Mouse (Mus musculus): ENCODE measurements around the gene Letmd1. TPM values are rescaled to one million over a fixed set of nuclear protein-coding genes. Genes with fewer than 3 reads are reported as not detected.
A peak's percentile ranks its signal among the peaks of the same experiment; 100 is the strongest.
"Not testable (repeated sequence)": the region's sequence is repeated elsewhere in the genome, so short reads cannot be mapped to it uniquely, and the experiment has no call there.

Gene Letmd1
- 44.1 and 47.3 TPM in 2 replicates for polyA plus RNA-seq (2016; fragmentation: Nextera tagmentation; extraction: Ambion mirVana)

- Histone ChIP-seq H3K4me1 (peaks cover 31% of the 10 kb centered on the region), H3K27me3 (ENCODE audit: low read depth, poor library complexity, severe bottlenecking) (no peaks in the 10 kb centered on the region), H3K27ac (replicated peaks) (peak within 1 kb of the TSS; percentile 93), H3K9me3 (replicated peaks) (no peaks in the 10 kb centered on the region), H3K4me3 (peak within 1 kb of the TSS; percentile 91), H3K36me3 (peaks cover 30% of the 10 kb centered on the region)
- peak; percentile 88 for DNase-seq (ENCODE audit: low spot score)
- 3% methylated on average over 84 of the region's 84 CpGs for WGBS
Observed at GRCm38 (mm10) chr15:100468295-100469188, at the start of gene Letmd1. Gene Letmd1 (plus strand): TSS chr15:100469023.

DNA sequence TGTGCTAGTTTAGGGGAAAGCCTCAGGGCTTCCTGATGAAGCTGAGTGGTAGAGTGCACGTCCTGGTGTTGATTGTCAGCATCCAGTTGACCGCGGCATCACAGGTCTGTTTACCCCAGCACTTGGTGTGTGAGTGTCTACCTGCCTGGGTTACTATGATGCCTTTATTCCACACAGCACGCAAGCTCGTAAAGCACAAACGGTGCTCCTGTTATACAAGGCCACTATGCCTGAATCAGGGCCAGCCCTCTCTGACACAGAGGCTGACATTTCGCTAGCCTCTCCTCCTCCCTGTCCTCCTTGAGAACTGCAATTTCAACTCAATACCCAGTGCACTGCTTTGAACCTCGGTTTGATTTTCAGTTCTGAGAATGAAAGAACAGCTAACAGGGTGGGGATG is 49.5 kb upstream of the Letmd1 start:
- H3K27ac ChIP-seq (replicated peaks), result peak overlapping the region; percentile 13; the same call in 1 of the 2 replicates
- H3K4me3 ChIP-seq, result no peak overlapping the region
- H3K27me3 ChIP-seq (ENCODE audit: low read depth, poor library complexity, severe bottlenecking), result peaks cover 12% of the 10 kb centered on the region
- peaks cover 3% of the 10 kb centered on the region; the same call in 1 of the 2 replicates for H3K36me3 ChIP-seq
- 83% methylated on average over 8 of the region's 8 CpGs for WGBS
- H3K9me3 ChIP-seq (replicated peaks), result no peaks in the 10 kb centered on the region
- DNase-seq (ENCODE audit: low spot score), result no peak
- peaks cover 47% of the 10 kb centered on the region for H3K4me1 ChIP-seq

DNA sequence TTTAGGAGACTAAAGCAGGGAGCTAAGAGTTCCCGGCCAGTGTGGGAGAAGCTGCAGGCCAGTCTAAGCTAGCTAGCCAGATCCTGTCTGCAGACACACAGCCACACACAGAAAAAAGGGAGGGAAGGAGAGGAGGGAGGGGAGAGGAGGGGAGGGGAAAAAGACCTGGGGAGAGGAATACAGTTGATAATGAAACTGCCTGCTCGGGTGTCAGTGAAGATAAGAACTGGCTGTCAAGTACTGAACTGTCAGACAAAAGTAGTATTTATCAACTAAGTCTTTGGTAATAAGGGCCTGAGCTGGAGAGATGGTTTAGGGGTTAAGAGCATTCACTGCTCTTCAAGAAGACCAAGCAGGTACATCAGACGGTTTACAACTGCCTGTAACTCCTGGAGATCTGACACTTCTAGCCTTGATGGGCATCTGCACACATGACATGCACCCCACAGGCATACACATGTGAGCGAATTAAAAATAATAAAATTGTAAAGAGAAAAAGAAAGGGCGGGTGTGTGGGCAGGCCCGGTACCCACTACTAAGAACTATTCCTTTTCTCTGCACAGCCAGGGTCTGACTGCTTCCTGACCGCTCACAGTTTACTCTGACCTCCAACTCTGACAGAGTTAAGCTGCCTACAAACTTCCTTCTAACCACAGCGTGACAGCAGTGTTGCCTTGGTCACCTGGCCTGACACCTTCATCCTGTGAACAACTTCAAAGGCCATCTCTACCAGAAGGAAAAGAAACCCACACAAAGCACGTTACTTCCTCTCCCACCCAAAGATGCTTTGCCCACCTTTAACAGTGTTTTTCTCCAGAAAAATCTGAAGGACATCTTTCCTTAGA is 48.7 kb upstream of the Letmd1 start:
- H3K9me3 ChIP-seq (replicated peaks), result no peaks in the 10 kb centered on the region
- H3K36me3 ChIP-seq, result peaks cover 3% of the 10 kb centered on the region; the same call in 1 of the 2 replicates
- no peak for DNase-seq (ENCODE audit: low spot score)
- peaks cover 47% of the 10 kb centered on the region for H3K4me1 ChIP-seq
- 77% methylated on average over 9 of the region's 9 CpGs for WGBS
- no peak overlapping the region for H3K4me3 ChIP-seq
- H3K27me3 ChIP-seq (ENCODE audit: low read depth, poor library complexity, severe bottlenecking), result peaks cover 20% of the 10 kb centered on the region
- H3K27ac ChIP-seq (replicated peaks), result 0 out of 2 replicates have a peak overlapping the region, but pooled peaks have one; percentile 13

DNA sequence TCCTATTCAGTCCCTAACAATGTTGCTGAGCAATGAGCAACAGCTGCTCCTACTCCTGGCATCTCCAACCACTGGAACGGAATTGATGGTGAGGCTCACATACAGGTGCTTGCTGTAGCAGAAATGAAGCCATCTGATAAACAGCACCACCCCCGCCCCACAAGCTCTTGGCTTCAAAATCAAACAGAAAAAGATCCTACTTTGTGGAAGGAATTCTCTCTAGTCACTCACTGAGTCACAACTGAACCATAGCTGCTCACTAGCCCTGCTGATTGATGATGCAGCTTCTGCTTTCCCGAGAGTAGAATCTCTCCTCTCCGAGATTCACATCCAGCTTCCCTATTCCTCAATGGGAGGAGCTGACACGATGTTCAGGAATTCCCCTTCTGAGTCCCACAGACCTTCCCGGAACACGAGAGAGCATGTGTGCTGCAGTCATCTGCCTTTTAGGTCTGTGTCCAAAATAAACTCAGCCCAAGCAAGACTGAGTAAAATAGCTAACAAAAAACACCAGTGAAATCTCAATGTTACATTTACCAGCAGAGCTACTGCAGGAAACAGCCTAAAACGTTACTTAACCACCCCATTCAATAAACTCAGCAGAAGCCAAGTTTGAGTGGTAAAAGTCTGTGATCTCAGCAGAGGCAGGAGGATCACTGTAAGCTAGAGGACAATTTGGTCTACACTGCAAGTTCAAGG is 47.6 kb upstream of the Letmd1 start:
- Histone ChIP-seq H3K27ac (replicated peaks) (no peak overlapping the region), H3K4me3 (peak overlapping the region; percentile 88), H3K36me3 (no peaks in the 10 kb centered on the region), H3K9me3 (replicated peaks) (no peaks in the 10 kb centered on the region), H3K27me3 (ENCODE audit: low read depth, poor library complexity, severe bottlenecking) (peaks cover 31% of the 10 kb centered on the region), H3K4me1 (peaks cover 47% of the 10 kb centered on the region)
- DNase-seq (ENCODE audit: low spot score), result no peak
- WGBS, result 57% methylated on average over 8 of the region's 8 CpGs

DNA sequence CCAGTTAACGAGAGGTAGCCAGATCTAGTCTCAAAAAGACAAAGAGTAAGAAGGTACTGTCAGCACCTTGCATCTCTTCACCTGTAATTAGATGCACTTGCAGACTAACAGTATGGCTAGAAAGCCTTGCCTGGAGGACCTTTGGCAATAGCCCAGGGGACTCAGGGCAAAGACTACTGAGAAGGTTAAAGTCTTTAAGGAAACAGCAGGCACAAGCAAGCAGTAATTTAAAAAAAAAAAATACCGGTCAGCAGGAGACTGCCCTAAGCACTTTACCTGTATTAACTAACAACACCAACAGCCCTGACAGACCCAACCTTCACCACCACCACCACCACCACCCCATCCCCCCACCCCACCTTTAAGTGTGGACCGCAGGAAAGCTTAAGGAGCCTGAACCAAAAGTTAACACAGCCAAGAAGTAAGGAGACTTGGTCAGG is 47.0 kb upstream of the Letmd1 start, which contains the start of gene Gm5475:
Gene Gm5475 (plus strand): TSS at position 390 of the 440 bp plus-strand sequence.
- Histone ChIP-seq H3K4me3 (peak within 1 kb of the TSS; percentile 88), H3K4me1 (peaks cover 47% of the 10 kb centered on the region), H3K27ac (replicated peaks) (peak within 1 kb of the TSS; percentile 92), H3K27me3 (ENCODE audit: low read depth, poor library complexity, severe bottlenecking) (peaks cover 35% of the 10 kb centered on the region)
- not testable (repeated sequence) for DNase-seq (ENCODE audit: low spot score); H3K36me3 ChIP-seq; H3K9me3 ChIP-seq (replicated peaks)
- 28% methylated on average over 3 of the region's 3 CpGs for WGBS

DNA sequence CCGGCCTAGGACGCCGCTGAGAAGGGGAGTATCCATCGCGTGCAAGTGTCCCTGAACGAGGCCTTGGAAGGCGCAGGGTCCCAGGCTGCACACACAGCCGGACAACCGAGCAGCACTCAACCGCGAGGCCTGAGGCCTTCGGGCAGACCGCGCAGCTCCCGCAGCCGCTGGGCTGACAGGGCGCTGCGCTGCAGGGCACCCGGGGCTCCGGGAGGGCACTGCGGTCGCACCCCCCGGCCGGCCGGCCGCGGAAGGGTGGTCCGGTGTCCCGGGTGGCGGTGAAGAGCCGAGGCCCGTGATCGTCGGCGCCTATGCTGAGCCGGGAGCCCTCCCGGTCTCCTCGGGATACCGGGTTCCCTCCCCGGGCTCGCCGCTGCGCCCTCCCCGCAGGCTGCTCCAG is 46.3 kb upstream of the Letmd1 start:
- 0% methylated on average over 44 of the region's 44 CpGs for WGBS
- peaks cover 47% of the 10 kb centered on the region for H3K4me1 ChIP-seq

GRCm38 (mm10) chr15:100422899-100423860 is 45.6 kb upstream of the Letmd1 start:
- Histone ChIP-seq H3K4me1 (peaks cover 45% of the 10 kb centered on the region), H3K27me3 (ENCODE audit: low read depth, poor library complexity, severe bottlenecking) (peaks cover 35% of the 10 kb centered on the region), H3K4me3 (peak overlapping the region; percentile 88), H3K36me3 (no peaks in the 10 kb centered on the region), H3K27ac (replicated peaks) (peak overlapping the region; percentile 92), H3K9me3 (replicated peaks) (no peaks in the 10 kb centered on the region)
- peak; percentile 98 for DNase-seq (ENCODE audit: low spot score)
- WGBS, result 1% methylated on average over 63 of the region's 65 CpGs

More for the DNA sequence above, 46.3 kb upstream of the Letmd1 start:
- Histone ChIP-seq H3K36me3 (no peaks in the 10 kb centered on the region), H3K27ac (replicated peaks) (peak overlapping the region; percentile 92), H3K27me3 (ENCODE audit: low read depth, poor library complexity, severe bottlenecking) (peaks cover 35% of the 10 kb centered on the region), H3K4me3 (peak overlapping the region; percentile 88), H3K9me3 (replicated peaks) (no peaks in the 10 kb centered on the region)
- no peak for DNase-seq (ENCODE audit: low spot score)

DNA sequence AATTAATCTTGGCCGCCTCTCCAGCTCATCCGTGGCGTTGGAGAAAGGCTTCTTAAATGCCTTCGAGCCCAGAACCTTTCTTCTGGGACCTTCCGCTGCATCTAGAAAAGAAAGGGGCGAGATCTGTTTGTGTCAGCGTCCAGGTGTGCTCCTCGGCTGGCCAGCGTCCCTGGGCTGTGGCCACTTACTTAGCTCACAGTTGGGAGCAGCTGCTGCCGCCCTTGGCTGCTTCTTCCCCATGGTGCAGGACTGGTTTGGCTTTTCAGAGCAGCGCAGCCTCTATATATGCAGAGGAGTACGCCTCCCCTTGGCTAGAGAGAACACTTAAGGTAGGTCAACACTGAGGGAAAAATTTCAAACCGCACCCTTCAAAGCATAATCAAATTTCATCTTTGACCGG is 44.9 kb upstream of the Letmd1 start:
- peak overlapping the region; percentile 88 for H3K4me3 ChIP-seq
- no peaks in the 10 kb centered on the region for H3K9me3 ChIP-seq (replicated peaks)
- H3K36me3 ChIP-seq, result no peaks in the 10 kb centered on the region
- H3K27ac ChIP-seq (replicated peaks), result no peak overlapping the region
- peaks cover 35% of the 10 kb centered on the region for H3K27me3 ChIP-seq (ENCODE audit: low read depth, poor library complexity, severe bottlenecking)
- WGBS, result 4% methylated on average over 14 of the region's 14 CpGs
- H3K4me1 ChIP-seq, result peaks cover 44% of the 10 kb centered on the region
- DNase-seq (ENCODE audit: low spot score), result peak; percentile 37

DNA sequence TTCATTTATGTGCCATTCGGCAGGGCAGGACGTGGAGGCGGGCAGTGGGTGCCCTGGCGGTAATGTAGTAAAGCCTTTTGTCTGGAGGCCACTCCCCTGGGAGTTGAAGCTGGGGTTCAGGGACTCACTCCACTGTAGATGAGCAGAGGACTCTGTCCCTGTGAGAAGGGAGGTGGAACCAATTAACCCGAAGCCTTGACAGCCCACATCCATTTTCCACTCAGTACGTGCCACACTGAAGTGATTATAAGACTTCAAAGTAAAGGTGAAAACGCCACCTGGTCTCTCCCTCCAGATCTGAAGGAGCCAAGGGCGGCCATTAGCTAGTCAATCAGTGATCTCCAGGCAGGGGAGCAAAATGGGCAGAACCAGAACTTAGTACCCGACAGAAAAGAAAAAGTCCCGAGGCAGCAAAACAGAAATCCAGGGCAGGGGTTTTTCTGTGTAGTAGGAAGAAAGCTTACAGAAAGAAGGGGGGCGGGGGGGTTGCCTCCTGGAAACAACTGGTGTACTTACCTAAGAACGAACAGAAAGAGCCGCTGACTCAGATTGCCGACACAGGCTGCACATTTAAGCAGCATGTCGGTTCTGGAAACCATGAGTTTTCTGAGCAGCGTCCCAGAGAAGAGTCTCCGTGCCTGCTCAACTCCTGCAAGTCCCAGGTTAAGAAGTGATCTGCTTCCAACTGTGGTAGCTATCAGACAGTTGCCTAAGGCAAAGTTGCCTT is 44.3 kb upstream of the Letmd1 start, which contains the start of gene Slc11a2:
Gene Slc11a2 (minus strand): TSS at position 677 of the 727 bp plus-strand sequence.
- Histone ChIP-seq H3K27me3 (ENCODE audit: low read depth, poor library complexity, severe bottlenecking) (peaks cover 35% of the 10 kb centered on the region), H3K4me1 (peaks cover 40% of the 10 kb centered on the region), H3K27ac (replicated peaks) (no peak within 1 kb of the TSS), H3K36me3 (no peaks in the 10 kb centered on the region), H3K9me3 (replicated peaks) (no peaks in the 10 kb centered on the region), H3K4me3 (peak within 1 kb of the TSS; percentile 88)
- DNase-seq (ENCODE audit: low spot score), result no peak
- WGBS, result 33% methylated on average over 17 of the region's 17 CpGs

DNA sequence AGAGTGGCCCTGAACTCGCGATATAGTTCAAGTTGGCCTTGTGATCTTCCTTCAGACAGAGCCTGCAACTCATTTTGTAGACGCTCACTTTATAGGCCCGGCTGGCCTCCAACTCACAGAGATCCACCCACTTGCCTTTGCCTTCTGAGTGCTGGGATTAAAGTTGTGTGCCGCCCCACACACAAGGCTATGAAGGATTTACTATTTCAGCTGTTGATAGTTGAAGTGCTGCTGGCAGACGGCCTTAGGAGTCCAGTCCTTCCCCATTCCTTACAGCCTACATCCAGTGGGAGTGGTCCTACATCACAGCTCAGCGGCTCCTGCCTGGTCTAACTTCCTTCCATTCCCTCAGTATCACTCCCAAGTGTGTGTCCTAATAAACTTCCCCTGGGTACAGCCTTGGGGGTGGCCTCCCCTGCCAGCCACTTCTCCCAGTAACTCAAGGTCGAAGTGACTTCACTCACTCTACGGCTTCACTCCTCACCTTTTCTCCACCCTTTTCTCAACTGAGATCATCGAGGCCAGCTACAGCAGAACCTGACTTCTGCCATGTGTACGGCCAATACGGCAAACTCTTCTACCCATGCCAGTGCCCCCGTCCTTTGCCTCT is 40.4 kb upstream of the Letmd1 start:
- Histone ChIP-seq H3K27ac (replicated peaks) (no peak overlapping the region), H3K9me3 (replicated peaks) (no peaks in the 10 kb centered on the region), H3K27me3 (ENCODE audit: low read depth, poor library complexity, severe bottlenecking) (peaks cover 32% of the 10 kb centered on the region), H3K4me1 (peaks cover 9% of the 10 kb centered on the region), H3K36me3 (no peaks in the 10 kb centered on the region), H3K4me3 (no peak overlapping the region)
- no peak for DNase-seq (ENCODE audit: low spot score)
- 82% methylated on average over 13 of the region's 13 CpGs for WGBS

Measured in midbrain, embryonic 10.5 days (tissue).